Mouse (Mus musculus): ENCODE measurements around the gene Gltp. TPM values are rescaled to one million over a fixed set of nuclear protein-coding genes. Genes with fewer than 3 reads are reported as not detected.
A peak's percentile ranks its signal among the peaks of the same experiment; 100 is the strongest.

Gene Gltp
- polyA plus RNA-seq, 1 experiment, result not detected

DNA sequence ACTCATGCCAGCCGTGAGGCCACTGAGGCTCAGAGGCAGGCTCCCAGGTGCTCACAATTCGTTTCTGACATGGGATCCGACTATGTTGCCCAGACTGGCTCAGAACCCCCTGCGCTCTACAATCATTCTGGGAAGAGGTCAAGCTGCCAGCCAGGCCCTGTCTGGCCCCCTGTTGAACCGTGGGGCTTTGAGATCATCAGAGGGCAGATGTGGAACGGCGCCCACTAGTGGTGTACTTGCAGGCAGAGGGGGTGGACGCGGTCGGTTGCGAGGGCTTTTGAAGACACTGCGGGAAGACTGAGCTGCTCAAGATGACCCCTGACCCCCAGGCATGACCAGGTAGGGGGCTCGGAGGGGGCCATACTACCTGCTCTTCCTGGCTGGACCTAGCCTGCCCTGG lies 17.7 kb downstream of the Gltp start:
- 92% methylated on average over 13 of the region's 13 CpGs for WGBS
- TF ChIP-seq CTCF (IDR thresholded peaks at IDR 0.05; ENCODE audit: insufficient read depth, low read depth, low read length), result no peak
- TF ChIP-seq POLR2A (IDR thresholded peaks at IDR 0.05; ENCODE audit: insufficient read depth, low read depth, low read length), result no peak
- no peaks in the 10 kb centered on the region for H3K4me1 ChIP-seq (ENCODE audit: control insufficient read depth, insufficient read depth, low read length)
- H3K27ac ChIP-seq (ENCODE audit: insufficient read depth, low read depth, low read length), result no peak overlapping the region
- no peak overlapping the region for H3K4me3 ChIP-seq (ENCODE audit: insufficient read depth, low read depth, low read length)

DNA sequence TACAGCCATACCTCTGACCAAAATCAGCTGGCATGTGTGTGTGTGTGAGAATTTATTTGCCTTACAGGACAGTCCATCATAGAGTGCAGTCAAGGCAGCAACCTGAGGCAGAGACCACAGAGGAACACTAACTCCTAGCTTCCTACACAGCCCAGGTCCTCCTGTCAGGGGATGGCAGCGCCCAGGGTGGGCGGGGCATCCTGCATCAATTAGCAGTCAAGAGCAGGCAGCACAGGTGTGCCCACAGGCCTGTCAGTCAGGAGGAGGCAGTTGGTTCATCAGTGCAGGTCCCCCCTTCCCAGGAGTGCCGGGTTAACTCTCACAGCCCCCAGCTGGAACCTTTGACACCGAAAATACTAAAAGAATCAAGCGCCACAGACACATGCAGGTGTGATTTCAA lies 21.8 kb downstream of the Gltp start:
- Histone ChIP-seq H3K4me3 (ENCODE audit: insufficient read depth, low read depth, low read length) (no peak overlapping the region), H3K27ac (ENCODE audit: insufficient read depth, low read depth, low read length) (no peak overlapping the region), H3K4me1 (ENCODE audit: control insufficient read depth, insufficient read depth, low read length) (peaks cover 2% of the 10 kb centered on the region)
- WGBS, result 92% methylated on average over 5 of the region's 5 CpGs
- TF ChIP-seq POLR2A (IDR thresholded peaks at IDR 0.05; ENCODE audit: insufficient read depth, low read depth, low read length) (no peak), CTCF (IDR thresholded peaks at IDR 0.05; ENCODE audit: insufficient read depth, low read depth, low read length) (no peak)

DNA sequence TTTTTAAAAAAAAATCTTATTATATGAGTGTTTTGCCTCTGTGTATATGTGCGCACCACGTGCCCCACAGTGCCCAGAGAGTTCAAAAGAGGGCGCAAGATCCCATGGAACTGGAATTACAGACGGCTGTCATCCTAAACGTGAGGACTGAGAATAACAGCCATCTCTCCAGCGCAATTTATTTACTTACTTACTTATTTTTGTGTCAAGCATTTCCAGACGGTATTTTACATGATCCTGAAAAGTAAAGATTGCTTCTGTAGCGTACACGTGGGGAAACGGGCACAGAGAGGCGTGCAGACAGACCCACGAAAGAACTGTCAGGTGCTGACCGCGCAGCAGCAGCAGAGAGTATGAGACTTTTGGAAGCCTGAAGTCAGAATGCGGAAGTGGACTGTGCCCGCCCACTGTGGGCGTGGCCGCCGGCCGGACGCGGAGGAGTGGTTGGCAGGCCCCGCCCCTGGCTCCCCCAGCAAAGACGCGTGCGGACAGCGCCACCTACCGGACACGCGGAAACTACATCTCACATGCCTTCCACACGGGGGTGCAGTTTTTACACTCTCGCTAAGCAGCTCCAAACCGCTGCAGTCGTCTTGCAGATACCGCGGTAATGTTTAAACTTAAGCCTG lies 23.4 kb downstream of the Gltp start:
- peak overlapping the region; percentile 31 for H3K4me3 ChIP-seq (ENCODE audit: insufficient read depth, low read depth, low read length)
- 3% methylated on average over 36 of the region's 36 CpGs for WGBS
- TF ChIP-seq POLR2A (IDR thresholded peaks at IDR 0.05; ENCODE audit: insufficient read depth, low read depth, low read length) (no peak), CTCF (IDR thresholded peaks at IDR 0.05; ENCODE audit: insufficient read depth, low read depth, low read length) (peak; percentile 99)
- H3K27ac ChIP-seq (ENCODE audit: insufficient read depth, low read depth, low read length), result no peak overlapping the region
- H3K4me1 ChIP-seq (ENCODE audit: control insufficient read depth, insufficient read depth, low read length), result peaks cover 2% of the 10 kb centered on the region

DNA sequence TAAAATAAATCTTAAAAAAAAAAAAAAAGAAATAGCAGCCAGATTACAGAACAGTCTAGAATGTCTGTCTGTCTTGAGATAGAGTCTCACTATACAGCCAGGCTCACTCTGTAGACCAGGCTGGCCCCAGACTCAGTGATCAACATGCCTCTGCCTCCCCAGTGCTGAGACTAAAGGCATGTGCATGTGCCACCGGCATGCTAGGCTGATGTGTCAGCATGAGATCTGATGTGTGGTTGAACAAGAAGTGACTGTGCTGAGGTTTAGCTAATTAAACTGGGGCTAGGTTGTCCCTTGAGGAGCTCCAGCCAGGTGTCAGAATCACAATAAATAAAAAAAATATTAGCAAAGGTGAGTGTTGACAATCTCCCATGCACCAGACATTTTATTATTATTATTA lies 24.1 kb downstream of the Gltp start:
- no peak for TF ChIP-seq POLR2A (IDR thresholded peaks at IDR 0.05; ENCODE audit: insufficient read depth, low read depth, low read length)
- TF ChIP-seq CTCF (IDR thresholded peaks at IDR 0.05; ENCODE audit: insufficient read depth, low read depth, low read length), result no peak
- Histone ChIP-seq H3K27ac (ENCODE audit: insufficient read depth, low read depth, low read length) (no peak overlapping the region), H3K4me1 (ENCODE audit: control insufficient read depth, insufficient read depth, low read length) (peaks cover 2% of the 10 kb centered on the region), H3K4me3 (ENCODE audit: insufficient read depth, low read depth, low read length) (no peak overlapping the region)
- 65% methylated on average over 1 of the region's 1 CpGs for WGBS

DNA sequence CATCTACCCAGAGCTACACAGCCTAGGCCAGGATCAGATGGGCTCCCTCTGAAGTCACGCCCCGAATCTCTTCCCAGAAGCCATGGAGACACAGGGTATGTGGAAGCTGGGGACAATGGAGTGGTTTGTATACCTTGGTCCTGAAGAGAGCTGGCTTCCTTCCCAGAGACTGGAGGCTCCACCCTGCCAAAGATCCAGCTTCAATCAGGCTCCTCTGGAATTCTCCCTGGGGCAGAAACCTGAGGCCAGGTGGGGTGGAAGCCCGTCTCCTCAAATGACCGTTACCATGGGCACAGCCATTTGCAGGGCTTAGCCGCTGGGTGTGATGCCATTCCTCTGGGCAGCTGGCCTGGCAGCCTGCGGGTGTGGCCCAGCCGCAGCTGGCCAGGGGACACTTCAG lies 26.0 kb downstream of the Gltp start:
- Histone ChIP-seq H3K4me1 (ENCODE audit: control insufficient read depth, insufficient read depth, low read length) (peaks cover 2% of the 10 kb centered on the region), H3K27ac (ENCODE audit: insufficient read depth, low read depth, low read length) (no peak overlapping the region), H3K4me3 (ENCODE audit: insufficient read depth, low read depth, low read length) (no peak overlapping the region)
- WGBS, result 69% methylated on average over 7 of the region's 7 CpGs
- TF ChIP-seq CTCF (IDR thresholded peaks at IDR 0.05; ENCODE audit: insufficient read depth, low read depth, low read length) (no peak), POLR2A (IDR thresholded peaks at IDR 0.05; ENCODE audit: insufficient read depth, low read depth, low read length) (no peak)

DNA sequence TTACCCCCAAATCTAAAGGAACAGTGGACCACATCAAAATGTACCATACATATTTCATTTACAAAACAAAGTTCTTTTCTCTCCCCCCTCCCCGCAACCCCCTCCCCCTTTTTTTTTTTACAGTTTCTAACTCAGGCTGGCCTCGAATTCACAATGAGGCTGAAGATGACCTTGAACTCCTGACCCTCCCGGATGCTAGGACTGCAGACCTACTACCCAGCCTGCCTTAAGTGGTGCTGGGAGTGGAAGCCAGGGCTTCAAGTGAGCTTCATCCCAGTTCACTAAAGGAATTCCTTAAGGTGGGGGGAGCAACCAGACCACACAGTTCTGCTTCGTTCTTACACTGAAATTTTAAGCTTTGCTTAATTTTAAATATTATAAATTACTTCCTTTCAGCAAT lies 26.6 kb downstream of the Gltp start:
- WGBS, result 84% methylated on average over 4 of the region's 4 CpGs
- TF ChIP-seq POLR2A (IDR thresholded peaks at IDR 0.05; ENCODE audit: insufficient read depth, low read depth, low read length) (no peak), CTCF (IDR thresholded peaks at IDR 0.05; ENCODE audit: insufficient read depth, low read depth, low read length) (no peak)
- Histone ChIP-seq H3K4me3 (ENCODE audit: insufficient read depth, low read depth, low read length) (no peak overlapping the region), H3K4me1 (ENCODE audit: control insufficient read depth, insufficient read depth, low read length) (peaks cover 2% of the 10 kb centered on the region), H3K27ac (ENCODE audit: insufficient read depth, low read depth, low read length) (no peak overlapping the region)

DNA sequence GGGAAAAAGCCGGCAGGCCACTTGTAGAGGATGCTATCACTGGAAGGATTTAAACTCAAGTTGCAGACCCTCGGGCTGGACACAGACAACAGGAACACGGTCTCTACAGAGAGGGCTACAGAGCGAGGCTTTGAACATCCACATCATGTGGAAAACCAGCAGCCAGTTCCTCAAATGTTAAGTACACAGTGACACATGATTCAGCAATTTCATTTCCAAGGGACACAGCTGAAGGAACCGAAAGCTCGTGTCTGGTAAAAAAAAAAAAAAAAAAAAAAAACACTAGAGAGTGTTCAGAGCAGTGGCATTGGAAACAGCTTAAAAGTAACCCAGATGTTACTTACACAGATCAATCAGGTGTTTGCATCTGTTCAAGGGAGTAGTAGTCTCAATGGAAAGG lies 29.8 kb downstream of the Gltp start:
- TF ChIP-seq CTCF (IDR thresholded peaks at IDR 0.05; ENCODE audit: insufficient read depth, low read depth, low read length), result no peak
- no peak for TF ChIP-seq POLR2A (IDR thresholded peaks at IDR 0.05; ENCODE audit: insufficient read depth, low read depth, low read length)
- Histone ChIP-seq H3K27ac (ENCODE audit: insufficient read depth, low read depth, low read length) (no peak overlapping the region), H3K4me1 (ENCODE audit: control insufficient read depth, insufficient read depth, low read length) (peaks cover 13% of the 10 kb centered on the region), H3K4me3 (ENCODE audit: insufficient read depth, low read depth, low read length) (no peak overlapping the region)
- 70% methylated on average over 6 of the region's 6 CpGs for WGBS

DNA sequence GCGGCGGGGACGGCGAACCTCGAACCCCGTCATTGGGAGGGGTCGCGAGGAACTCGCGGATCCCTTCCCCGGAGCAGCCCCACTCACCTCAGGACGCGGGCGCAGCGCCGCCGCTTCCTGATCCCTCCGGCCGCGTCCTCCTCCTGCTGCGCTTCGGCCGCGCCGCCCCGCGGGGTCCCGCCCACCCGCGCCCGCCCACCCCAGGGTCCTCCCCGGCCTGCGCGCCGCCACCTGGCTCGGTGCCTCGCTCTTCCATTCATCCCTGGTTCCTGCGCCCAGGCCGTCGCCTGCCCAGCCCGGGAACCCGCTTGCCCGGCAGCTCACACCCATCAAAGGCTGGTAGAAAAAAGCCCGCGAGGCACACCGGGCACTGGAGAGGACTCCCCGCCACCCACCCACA lies 32.5 kb downstream of the Gltp start, which contains the start of gene Trpv4:
Gene Trpv4, minus strand, starts transcription at position 167 of the 400 bp plus-strand sequence.
- 2% methylated on average over 47 of the region's 47 CpGs for WGBS
- peaks cover 13% of the 10 kb centered on the region for H3K4me1 ChIP-seq (ENCODE audit: control insufficient read depth, insufficient read depth, low read length)
- no peak within 1 kb of the TSS for H3K27ac ChIP-seq (ENCODE audit: insufficient read depth, low read depth, low read length)
- TF ChIP-seq CTCF (IDR thresholded peaks at IDR 0.05; ENCODE audit: insufficient read depth, low read depth, low read length), result no peak
- TF ChIP-seq POLR2A (IDR thresholded peaks at IDR 0.05; ENCODE audit: insufficient read depth, low read depth, low read length), result no peak
- H3K4me3 ChIP-seq (ENCODE audit: insufficient read depth, low read depth, low read length), result peak within 1 kb of the TSS; percentile 35

DNA sequence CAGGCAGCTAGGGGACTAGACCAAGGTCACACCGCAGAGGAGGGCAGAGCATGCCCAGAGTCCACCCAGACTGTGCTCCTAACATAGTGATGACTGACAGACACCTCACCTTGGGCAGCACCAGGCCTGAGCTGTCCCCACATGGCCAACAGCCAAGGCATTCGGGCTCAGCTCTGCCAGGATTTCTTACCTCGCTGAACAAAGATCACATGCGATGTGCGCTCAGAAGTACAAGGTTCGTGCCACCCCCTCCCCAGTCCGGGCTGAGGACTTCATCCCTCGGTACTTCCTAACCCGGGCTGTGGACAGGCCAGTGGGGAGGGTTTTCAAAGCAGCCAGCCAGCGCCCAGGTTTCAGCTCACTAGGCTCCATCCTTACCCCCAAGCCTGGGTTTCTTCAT lies 33.4 kb downstream of the Gltp start:
- peaks cover 13% of the 10 kb centered on the region for H3K4me1 ChIP-seq (ENCODE audit: control insufficient read depth, insufficient read depth, low read length)
- no peak overlapping the region for H3K27ac ChIP-seq (ENCODE audit: insufficient read depth, low read depth, low read length)
- TF ChIP-seq CTCF (IDR thresholded peaks at IDR 0.05; ENCODE audit: insufficient read depth, low read depth, low read length), result no peak
- no peak for TF ChIP-seq POLR2A (IDR thresholded peaks at IDR 0.05; ENCODE audit: insufficient read depth, low read depth, low read length)
- no peak overlapping the region for H3K4me3 ChIP-seq (ENCODE audit: insufficient read depth, low read depth, low read length)
- 28% methylated on average over 10 of the region's 10 CpGs for WGBS

All from olfactory bulb, adult 2 months (tissue).